Mouse (Mus musculus): ENCODE measurements around the gene Carmil1.

- TF ChIP-seq POLR2A (IDR thresholded peaks at IDR 0.05; ENCODE audit: insufficient read depth, low read depth, low read length), result no peak
- no peak for TF ChIP-seq CTCF (IDR thresholded peaks at IDR 0.05; ENCODE audit: insufficient read depth, low read depth, low read length)
Observed at GRCm38 (mm10) chr13:24260751-24261591, 19.6 kb downstream of the Carmil1 start.

Measured in olfactory bulb, adult 2 months (tissue).